Mouse (Mus musculus) lung, adult 2 months (tissue): Measurements from ENCODE around the gene Inhbe.

Experiments used
- CTCF ChIP-seq: fragments of 200-500 bp; IDR thresholded peaks from 2 replicates; pipeline ENCODE4 v1.5.1; 2011; ENCODE audit warnings: mild to moderate bottlenecking, low read length, control low read depth; ENCODE audit not compliant: insufficient read depth
- POLR2A ChIP-seq: fragments of 200-500 bp; IDR thresholded peaks from 2 replicates; pipeline ENCODE4 v1.6.1; 2011; ENCODE audit warnings: low read depth, mild to moderate bottlenecking, control low read depth, low read length, borderline replicate concordance; ENCODE audit errors: extremely low read depth

DNA sequence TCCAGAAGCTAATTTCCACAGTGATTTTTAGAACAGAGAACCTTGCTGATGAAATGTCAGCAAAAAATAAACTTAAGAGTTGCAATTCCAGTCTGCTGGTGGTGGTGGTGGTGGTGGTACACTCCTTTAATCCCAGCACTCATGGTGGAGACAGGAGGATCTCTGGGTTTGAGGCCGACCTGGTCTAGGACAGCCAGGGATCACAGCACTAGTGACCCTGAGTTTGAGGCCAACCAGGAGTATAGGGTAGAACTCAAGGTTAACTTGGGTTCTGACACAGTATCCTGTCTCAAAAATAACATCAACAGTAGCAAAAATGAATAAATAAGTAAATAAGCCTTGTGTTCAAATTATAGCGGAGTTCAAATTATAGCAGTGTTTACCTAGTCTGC, 27.5 kb upstream of the Inhbe start:
- TF ChIP-seq POLR2A (no peak), CTCF (no peak)
